10 mouse cellular contexts compared by ENCODE assay signal in genomic region chr14:32827994-32828650, GRCm38 (mm10). TPM values are rescaled to one million over a fixed set of nuclear protein-coding genes. Genes with fewer than 3 reads are reported as not detected.
A peak's percentile ranks its signal among the peaks of the same experiment; 100 is the strongest.
DNase-seq lines count a peak whose midpoint lies in the region; ATAC-seq lines count a peak whose summit lies in the region.
"Had no signal": no experiment of that assay in that cellular context is flagged by ENCODE, and none has a peak within 500 bp of the region (broad histone marks: within the 10 kb centered on the region; RNA-seq: fewer than 3 reads in every experiment).

No protein-coding gene starts in this region.

- H3K36me3 ChIP-seq in kidney, embryonic 15.5 days: no peaks in the 10 kb centered on the region

- H3K9ac ChIP-seq in kidney, embryonic 15.5 days: no peak overlapping the region

- 0 out of 2 replicates have a peak, but pooled peaks cover 2% of the 10 kb centered on the region for H3K9me3 ChIP-seq in kidney, embryonic 15.5 days (replicated peaks)

- peak; percentile 9 to 22 for DNase-seq in layer of hippocampus, postnatal 14 days (ENCODE audit: low spot score in 2 of 2)
- no peak for DNase-seq in layer of hippocampus, postnatal 25 days (ENCODE audit: extremely low spot score in 1 of 2, low spot score in 1 of 2)
- peak; percentile 69 to 83 for DNase-seq in heart, adult 18-20 months
- DNase-seq in right cerebral cortex, postnatal 10 days (ENCODE audit: low spot score in 2 of 2): peak; percentile 29 to 39
- no peak for DNase-seq in thymus, postnatal 0 days (ENCODE audit: low spot score)
- no peak for DNase-seq in thymus, postnatal 14 days

- no peak overlapping the region for H3K4me2 ChIP-seq in kidney, embryonic 15.5 days

- peaks cover 48% of the 10 kb centered on the region for H3K4me1 ChIP-seq in kidney, embryonic 15.5 days

- no peak for ATAC-seq in kidney, embryonic 15.5 days (replicated peaks; ENCODE audit: low FRiP score)
- ATAC-seq in activated CD4-positive, CD25-positive, alpha-beta regulatory T cell, adult 4 months: no peak

- 0 out of 2 replicates have a peak, but pooled peaks cover 3% of the 10 kb centered on the region for H3K27me3 ChIP-seq in kidney, embryonic 15.5 days

- WGBS in kidney, embryonic 15.5 days: 47% methylated on average over 6 of the region's 6 CpGs

- peak overlapping the region; percentile 63 for H3K27ac ChIP-seq in kidney, embryonic 15.5 days
- H3K27ac ChIP-seq: macrophage had no signal

- H3K4me3 ChIP-seq in kidney, embryonic 15.5 days (replicated peaks): no peak overlapping the region
- H3K4me3 ChIP-seq: erythroblast, embryonic 14.5 days had no signal

RNA-seq across cellular contexts. Expression of gene Fam170b, which starts 5.6 kb away (rescaled TPM):
- total RNA-seq in layer of hippocampus, postnatal 14 days (2021): not detected
- total RNA-seq in layer of hippocampus, postnatal 25 days (2021): not detected
- not detected for total RNA-seq in heart, adult 18-20 months (2021)
- polyA plus RNA-seq in kidney, embryonic 15.5 days (2015; fragmentation: Nextera tagmentation; extraction: Ambion mirVana): 0.06 and 0.13 TPM in 2 replicates
- not detected in 2 replicates for polyA plus RNA-seq in thymus, postnatal 0 days (2015; fragmentation: Nextera tagmentation; extraction: Ambion mirVana)
- not detected for polyA plus RNA-seq in activated CD4-positive, CD25-positive, alpha-beta regulatory T cell, adult 4 months (2017; shearing (Covaris generic))
- polyA plus RNA-seq: erythroblast, embryonic 14.5 days; macrophage had no signal

RNA-seq across cellular contexts. Expression of gene Vstm4, which starts 28.4 kb away (rescaled TPM):
- total RNA-seq in layer of hippocampus, postnatal 14 days (2021): 1 to 10 TPM; 4.7 to 5.0 TPM
- total RNA-seq in layer of hippocampus, postnatal 25 days (2021): 1 to 10 TPM; 3.6 to 4.6 TPM
- 1 to 10 TPM; 8.4 to 8.7 TPM for total RNA-seq in heart, adult 18-20 months (2021)
- polyA plus RNA-seq in kidney, embryonic 15.5 days (2015; fragmentation: Nextera tagmentation; extraction: Ambion mirVana): 35.8 and 39.7 TPM in 2 replicates
- 3.7 and 4.0 TPM in 2 replicates for polyA plus RNA-seq in thymus, postnatal 0 days (2015; fragmentation: Nextera tagmentation; extraction: Ambion mirVana)
- under 1 TPM in 1 of 2 experiments, not detected in 1; 0.24 TPM for polyA plus RNA-seq in activated CD4-positive, CD25-positive, alpha-beta regulatory T cell, adult 4 months (2017; shearing (Covaris generic))
- polyA plus RNA-seq: erythroblast, embryonic 14.5 days had no signal

RNA-seq across cellular contexts. Expression of gene Tmem273, which starts 42.4 kb away (rescaled TPM):
- total RNA-seq in layer of hippocampus, postnatal 14 days (2021): 1 to 10 TPM in 1 of 2 experiments, under 1 TPM in 1; 0.29 to 1.5 TPM
- total RNA-seq in layer of hippocampus, postnatal 25 days (2021): under 1 TPM; 0.33 to 0.64 TPM
- total RNA-seq in heart, adult 18-20 months (2021): under 1 TPM; 0.39 to 0.50 TPM
- polyA plus RNA-seq in kidney, embryonic 15.5 days (2015; fragmentation: Nextera tagmentation; extraction: Ambion mirVana): 0.85 and 1.1 TPM in 2 replicates
- 0.63 and 1.0 TPM in 2 replicates for polyA plus RNA-seq in thymus, postnatal 0 days (2015; fragmentation: Nextera tagmentation; extraction: Ambion mirVana)
- polyA plus RNA-seq in activated CD4-positive, CD25-positive, alpha-beta regulatory T cell, adult 4 months (2017; shearing (Covaris generic)): 1 to 10 TPM; 2.9 to 4.8 TPM
- polyA plus RNA-seq: erythroblast, embryonic 14.5 days had no signal

Comparison
In these comparisons a context has a peak if more than half of its experiments do, and no peak if none do; other contexts are left out.
1. DNase-seq: peak in layer of hippocampus, postnatal 14 days (2 of 2), heart, adult 18-20 months (2 of 2) and right cerebral cortex, postnatal 10 days (2 of 2); none in layer of hippocampus, postnatal 25 days (0 of 2), thymus, postnatal 0 days (single experiment) and thymus, postnatal 14 days (single experiment).